Mouse (Mus musculus): ENCODE measurements around the gene Gemin7. TPM values are rescaled to one million over a fixed set of nuclear protein-coding genes. Genes with fewer than 3 reads are reported as not detected.
A peak's percentile ranks its signal among the peaks of the same experiment; 100 is the strongest.

The Gemin7 gene
- polyA plus RNA-seq, 1 experiment: 89.8 TPM

- H3K36me3 ChIP-seq (ENCODE audit: control insufficient read depth, insufficient read depth): no peaks in the 10 kb centered on the region
- H3K4me3 ChIP-seq: no peak overlapping the region
- no peak overlapping the region for H3K4me2 ChIP-seq (ENCODE audit: low read depth)
- TF ChIP-seq POLR2AphosphoS2 (IDR thresholded peaks at IDR 0.05; ENCODE audit: insufficient read length, low read depth): no peak
- TF ChIP-seq POLR2A (IDR thresholded peaks at IDR 0.05; ENCODE audit: insufficient read length, low read depth): no peak
- no peak for TF ChIP-seq REST (IDR thresholded peaks at IDR 0.05; ENCODE audit: insufficient read depth, insufficient read length)
- TF ChIP-seq MYOG (IDR thresholded peaks at IDR 0.05; ENCODE audit: control insufficient read depth in 1 of 3, insufficient read depth in 1 of 3, insufficient read length in 2 of 3, low read depth in 2 of 3): no peak
- no peak for TF ChIP-seq MYOD1 (IDR thresholded peaks at IDR 0.05; ENCODE audit: control insufficient read depth in 1 of 3, insufficient read length in 2 of 3, low read depth in 2 of 3)
- no peak for TF ChIP-seq TCF12 (IDR thresholded peaks at IDR 0.05; ENCODE audit: insufficient read depth, poor library complexity, severe bottlenecking)
- no peak for TF ChIP-seq MAX (IDR thresholded peaks at IDR 0.05; ENCODE audit: low read depth)
- TF ChIP-seq E2F4 (IDR thresholded peaks at IDR 0.05; ENCODE audit: insufficient read depth): no peak
- TF ChIP-seq SRF (IDR thresholded peaks at IDR 0.05; ENCODE audit: control insufficient read depth, insufficient read length, low read depth): no peak
- no peak for TF ChIP-seq USF1 (IDR thresholded peaks at IDR 0.05; ENCODE audit: low read depth)
- no peak for TF ChIP-seq TCF3 (IDR thresholded peaks at IDR 0.05; ENCODE audit: insufficient read length, low read depth)
- no peak for TF ChIP-seq CEBPB (IDR thresholded peaks at IDR 0.05; ENCODE audit: insufficient read depth, poor library complexity, severe bottlenecking)
- H3ac ChIP-seq (ENCODE audit: control insufficient read depth, insufficient read length): no peak overlapping the region
- no peaks in the 10 kb centered on the region for H3K79me2 ChIP-seq (ENCODE audit: control insufficient read depth, insufficient read depth)
- H3K27me3 ChIP-seq (ENCODE audit: control insufficient read depth, insufficient read depth, insufficient read length): no peaks in the 10 kb centered on the region
Observed at GRCm38 (mm10) chr7:19579751-19580150, 2.4 kb upstream of the Gemin7 start.

DNA sequence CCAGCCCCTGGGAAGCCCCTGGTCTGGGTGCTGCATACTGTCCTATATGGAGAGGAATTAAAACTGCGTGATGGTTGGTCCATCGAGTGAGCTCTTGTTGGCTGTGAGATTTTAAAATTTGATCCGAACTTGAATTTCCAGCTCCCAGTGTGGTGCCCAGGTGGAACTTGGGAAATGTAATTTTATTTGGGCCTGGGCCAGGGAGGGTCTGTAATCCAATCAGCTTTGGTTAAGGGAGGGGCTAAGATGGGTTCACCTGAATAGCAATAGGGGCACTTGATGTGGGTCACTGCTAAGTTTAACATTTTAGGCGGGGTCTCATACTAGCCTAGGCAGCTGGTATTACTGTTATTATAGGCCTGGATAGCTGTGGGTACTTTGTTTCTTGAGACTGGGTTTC lies 1.0 kb upstream of the Gemin7 start:
- TF ChIP-seq REST (IDR thresholded peaks at IDR 0.05; ENCODE audit: insufficient read depth, insufficient read length): no peak
- no peak for TF ChIP-seq MYOD1 (IDR thresholded peaks at IDR 0.05; ENCODE audit: control insufficient read depth in 1 of 3, insufficient read length in 2 of 3, low read depth in 2 of 3)
- TF ChIP-seq E2F4 (IDR thresholded peaks at IDR 0.05; ENCODE audit: insufficient read depth): no peak
- H3K79me2 ChIP-seq (ENCODE audit: control insufficient read depth, insufficient read depth): no peaks in the 10 kb centered on the region
- no peak overlapping the region for H3ac ChIP-seq (ENCODE audit: control insufficient read depth, insufficient read length)
- peak overlapping the region; percentile 30 for H3K4me3 ChIP-seq
- H3K27me3 ChIP-seq (ENCODE audit: control insufficient read depth, insufficient read depth, insufficient read length): no peaks in the 10 kb centered on the region
- peak overlapping the region; percentile 93 for H3K4me2 ChIP-seq (ENCODE audit: low read depth)
- H3K36me3 ChIP-seq (ENCODE audit: control insufficient read depth, insufficient read depth): no peaks in the 10 kb centered on the region

DNA sequence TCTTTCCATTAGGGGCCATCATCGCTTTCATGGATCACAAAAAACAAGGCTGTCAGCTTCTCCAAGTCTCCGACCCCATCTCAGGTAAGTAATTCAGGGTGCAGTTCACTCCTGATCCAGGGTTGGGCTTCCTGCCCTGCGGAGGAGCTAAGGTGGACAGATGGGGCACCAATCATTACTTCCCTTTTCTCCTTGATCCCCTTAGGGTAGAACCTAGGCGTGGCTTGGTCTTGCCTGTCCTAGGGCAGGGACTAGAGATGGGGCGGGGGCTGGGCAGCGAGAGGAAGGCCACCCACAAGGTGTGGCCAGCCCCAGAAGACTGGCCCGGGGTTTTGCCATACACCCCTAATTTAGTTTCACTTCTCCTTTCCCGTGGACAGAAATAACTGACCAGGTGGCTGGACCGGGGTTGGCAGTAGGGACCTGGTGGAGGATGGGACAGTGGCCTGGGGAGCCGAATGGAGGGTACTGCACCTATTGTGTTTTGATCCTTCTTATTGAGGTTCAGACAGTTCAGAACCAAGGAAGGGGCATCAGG lies 551 bp upstream of the Gemin7 start:
- peak overlapping the region; percentile 8 for H3ac ChIP-seq (ENCODE audit: control insufficient read depth, insufficient read length)
- no peaks in the 10 kb centered on the region for H3K36me3 ChIP-seq (ENCODE audit: control insufficient read depth, insufficient read depth)
- TF ChIP-seq MYOG (IDR thresholded peaks at IDR 0.05; ENCODE audit: control insufficient read depth in 1 of 3, insufficient read depth in 1 of 3, insufficient read length in 2 of 3, low read depth in 2 of 3): no peak
- peak; percentile 23 for TF ChIP-seq POLR2A (IDR thresholded peaks at IDR 0.05; ENCODE audit: insufficient read length, low read depth)
- no peak for TF ChIP-seq USF1 (IDR thresholded peaks at IDR 0.05; ENCODE audit: low read depth)
- no peak for TF ChIP-seq MYOD1 (IDR thresholded peaks at IDR 0.05; ENCODE audit: control insufficient read depth in 1 of 3, insufficient read length in 2 of 3, low read depth in 2 of 3)
- TF ChIP-seq REST (IDR thresholded peaks at IDR 0.05; ENCODE audit: insufficient read depth, insufficient read length): no peak
- peak overlapping the region; percentile 93 for H3K4me2 ChIP-seq (ENCODE audit: low read depth)
- H3K27me3 ChIP-seq (ENCODE audit: control insufficient read depth, insufficient read depth, insufficient read length): no peaks in the 10 kb centered on the region
- H3K79me2 ChIP-seq (ENCODE audit: control insufficient read depth, insufficient read depth): peaks cover under 1% of the 10 kb centered on the region
- H3K4me3 ChIP-seq: peak overlapping the region; percentile 30

GRCm38 (mm10) chr7:19575559-19575958 lies 1.8 kb downstream of the Gemin7 start:
- no peak overlapping the region for H3ac ChIP-seq (ENCODE audit: control insufficient read depth, insufficient read length)
- no peaks in the 10 kb centered on the region for H3K36me3 ChIP-seq (ENCODE audit: control insufficient read depth, insufficient read depth)
- TF ChIP-seq CEBPB (IDR thresholded peaks at IDR 0.05; ENCODE audit: insufficient read depth, poor library complexity, severe bottlenecking): no peak
- no peak for TF ChIP-seq E2F4 (IDR thresholded peaks at IDR 0.05; ENCODE audit: insufficient read depth)
- TF ChIP-seq POLR2A (IDR thresholded peaks at IDR 0.05; ENCODE audit: insufficient read length, low read depth): no peak
- no peak for TF ChIP-seq TCF12 (IDR thresholded peaks at IDR 0.05; ENCODE audit: insufficient read depth, poor library complexity, severe bottlenecking)
- TF ChIP-seq MAX (IDR thresholded peaks at IDR 0.05; ENCODE audit: low read depth): no peak
- no peak for TF ChIP-seq USF1 (IDR thresholded peaks at IDR 0.05; ENCODE audit: low read depth)
- TF ChIP-seq POLR2AphosphoS2 (IDR thresholded peaks at IDR 0.05; ENCODE audit: insufficient read length, low read depth): no peak
- TF ChIP-seq REST (IDR thresholded peaks at IDR 0.05; ENCODE audit: insufficient read depth, insufficient read length): no peak
- no peak for TF ChIP-seq MYOD1 (IDR thresholded peaks at IDR 0.05; ENCODE audit: control insufficient read depth in 1 of 3, insufficient read length in 2 of 3, low read depth in 2 of 3)
- no peak for TF ChIP-seq MYOG (IDR thresholded peaks at IDR 0.05; ENCODE audit: control insufficient read depth in 1 of 3, insufficient read depth in 1 of 3, insufficient read length in 2 of 3, low read depth in 2 of 3)
- TF ChIP-seq SRF (IDR thresholded peaks at IDR 0.05; ENCODE audit: control insufficient read depth, insufficient read length, low read depth): no peak
- TF ChIP-seq TCF3 (IDR thresholded peaks at IDR 0.05; ENCODE audit: insufficient read length, low read depth): no peak
- peaks cover 22% of the 10 kb centered on the region for H3K79me2 ChIP-seq (ENCODE audit: control insufficient read depth, insufficient read depth)
- H3K27me3 ChIP-seq (ENCODE audit: control insufficient read depth, insufficient read depth, insufficient read length): no peaks in the 10 kb centered on the region
- H3K4me2 ChIP-seq (ENCODE audit: low read depth): no peak overlapping the region
- no peak overlapping the region for H3K4me3 ChIP-seq

- Histone ChIP-seq H3K27me3 (ENCODE audit: control insufficient read depth, insufficient read depth, insufficient read length) (no peaks in the 10 kb centered on the region), H3K4me3 (peak overlapping the region; percentile 82), H3K79me2 (ENCODE audit: control insufficient read depth, insufficient read depth) (peaks cover 39% of the 10 kb centered on the region), H3K36me3 (ENCODE audit: control insufficient read depth, insufficient read depth) (peaks cover 8% of the 10 kb centered on the region), H3ac (ENCODE audit: control insufficient read depth, insufficient read length) (peak overlapping the region; percentile 91), H3K4me2 (ENCODE audit: low read depth) (peak overlapping the region; percentile 86)
- TF ChIP-seq REST (IDR thresholded peaks at IDR 0.05; ENCODE audit: insufficient read depth, insufficient read length): no peak
- TF ChIP-seq SRF (IDR thresholded peaks at IDR 0.05; ENCODE audit: control insufficient read depth, insufficient read length, low read depth): no peak
- no peak for TF ChIP-seq E2F4 (IDR thresholded peaks at IDR 0.05; ENCODE audit: insufficient read depth)
- TF ChIP-seq TCF12 (IDR thresholded peaks at IDR 0.05; ENCODE audit: insufficient read depth, poor library complexity, severe bottlenecking): no peak
- TF ChIP-seq MAX (IDR thresholded peaks at IDR 0.05; ENCODE audit: low read depth): no peak
- TF ChIP-seq MYOG (IDR thresholded peaks at IDR 0.05; ENCODE audit: control insufficient read depth in 1 of 3, insufficient read depth in 1 of 3, insufficient read length in 2 of 3, low read depth in 2 of 3): no peak
- TF ChIP-seq POLR2AphosphoS2 (IDR thresholded peaks at IDR 0.05; ENCODE audit: insufficient read length, low read depth): no peak
- TF ChIP-seq POLR2A (IDR thresholded peaks at IDR 0.05; ENCODE audit: insufficient read length, low read depth): no peak
- no peak for TF ChIP-seq MYOD1 (IDR thresholded peaks at IDR 0.05; ENCODE audit: control insufficient read depth in 1 of 3, insufficient read length in 2 of 3, low read depth in 2 of 3)
- no peak for TF ChIP-seq USF1 (IDR thresholded peaks at IDR 0.05; ENCODE audit: low read depth)
- TF ChIP-seq CEBPB (IDR thresholded peaks at IDR 0.05; ENCODE audit: insufficient read depth, poor library complexity, severe bottlenecking): no peak
- no peak for TF ChIP-seq TCF3 (IDR thresholded peaks at IDR 0.05; ENCODE audit: insufficient read length, low read depth)
Observed at GRCm38 (mm10) chr7:19573776-19574140, 3.6 kb downstream of the Gemin7 start.
